Mouse (Mus musculus): Measurements from ENCODE around the gene Slc15a1. TPM values are rescaled to one million over a fixed set of nuclear protein-coding genes. Genes with fewer than 3 reads are reported as not detected.

Gene Slc15a1
- not detected in 2 replicates for polyA plus RNA-seq (2015; fragmentation: Nextera tagmentation; extraction: Ambion mirVana)

DNA sequence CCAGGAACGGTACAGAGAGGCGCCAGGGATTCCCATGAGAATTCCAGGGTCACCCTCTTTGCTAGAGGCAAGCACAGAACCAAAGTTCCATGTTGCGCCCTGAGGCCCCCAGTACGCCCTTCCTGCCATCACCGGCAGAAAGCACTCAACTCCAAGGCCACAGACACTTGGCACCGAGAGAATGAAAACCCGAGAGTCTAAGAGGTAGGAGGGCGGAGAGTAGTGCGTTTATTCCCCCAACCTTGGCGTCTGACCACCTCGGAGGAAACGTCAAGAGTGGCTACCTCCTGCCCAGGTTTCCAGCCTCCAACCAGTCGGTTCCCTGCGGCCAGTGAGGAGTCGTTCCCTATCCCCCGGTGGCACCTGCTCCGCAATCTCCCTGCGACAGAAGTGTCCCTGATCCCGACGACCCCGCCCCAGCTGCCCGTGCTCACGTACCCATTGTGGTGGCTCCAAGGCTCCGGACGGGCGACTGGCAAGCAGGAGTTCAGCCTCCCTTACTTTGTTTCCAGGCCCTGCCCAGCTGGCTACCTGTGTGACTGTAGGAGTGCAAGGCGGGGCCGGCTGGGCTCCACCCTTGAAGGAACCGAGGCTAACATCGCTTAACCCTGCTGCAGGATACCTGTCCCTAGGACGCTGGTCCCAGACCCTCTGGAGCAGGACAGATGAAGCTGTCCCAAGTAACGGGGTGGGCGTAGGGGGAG, at the start of gene Slc15a1:
Gene Slc15a1, minus strand, starts transcription at position 472 of the 704 bp plus-strand sequence.
- H3K4me2 ChIP-seq (replicated peaks), result peak within 1 kb of the TSS; percentile 26
- H3K27ac ChIP-seq (replicated peaks), result no peak within 1 kb of the TSS
- no peaks in the 10 kb centered on the region for H3K9me3 ChIP-seq
- no peak within 1 kb of the TSS for H3K9ac ChIP-seq (replicated peaks)
- 8% methylated on average over 33 of the region's 33 CpGs for WGBS
- ATAC-seq (replicated peaks), result no peak
- H3K4me1 ChIP-seq, result no peaks in the 10 kb centered on the region
- H3K36me3 ChIP-seq, result no peaks in the 10 kb centered on the region
- no peak within 1 kb of the TSS for H3K4me3 ChIP-seq
- peaks cover 25% of the 10 kb centered on the region for H3K27me3 ChIP-seq

DNA sequence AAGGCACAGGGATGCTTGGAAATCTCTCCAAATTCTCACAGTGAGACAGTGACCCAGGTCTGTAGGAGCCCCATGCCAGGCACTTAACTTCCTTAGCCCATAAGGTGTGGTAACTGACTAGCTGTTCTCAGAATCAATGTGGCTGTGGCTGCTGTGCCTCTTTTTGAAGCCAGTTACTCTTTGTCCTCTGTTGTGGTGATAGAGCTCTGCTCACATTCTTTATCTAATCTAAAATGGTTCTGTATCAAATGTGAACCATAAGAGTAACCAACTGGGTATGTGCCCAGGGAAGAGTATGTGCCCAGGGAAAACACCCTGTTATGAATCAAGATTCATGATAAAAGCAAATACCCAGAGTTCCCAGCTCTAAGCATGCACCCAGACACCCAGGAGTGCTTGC, 48.7 kb upstream of the Slc15a1 start:
- Histone ChIP-seq H3K9ac (replicated peaks) (no peak overlapping the region), H3K4me2 (replicated peaks) (no peak overlapping the region), H3K4me3 (no peak overlapping the region), H3K27ac (replicated peaks) (no peak overlapping the region), H3K27me3 (no peaks in the 10 kb centered on the region), H3K36me3 (no peaks in the 10 kb centered on the region), H3K9me3 (no peaks in the 10 kb centered on the region), H3K4me1 (no peaks in the 10 kb centered on the region)
- ATAC-seq (replicated peaks), result no peak

- ATAC-seq (replicated peaks), result no peak
- WGBS, result 79% methylated on average over 5 of the region's 5 CpGs
Measured at GRCm38 (mm10) chr14:121552586-121552985, 47.5 kb upstream of the Slc15a1 start.

GRCm38 (mm10) chr14:121549834-121550233, 44.8 kb upstream of the Slc15a1 start:
- H3K36me3 ChIP-seq, result no peaks in the 10 kb centered on the region
- H3K27me3 ChIP-seq, result no peaks in the 10 kb centered on the region
- 71% methylated on average over 6 of the region's 6 CpGs for WGBS
- H3K9me3 ChIP-seq, result no peaks in the 10 kb centered on the region
- no peaks in the 10 kb centered on the region for H3K4me1 ChIP-seq
- H3K4me3 ChIP-seq, result no peak overlapping the region
- no peak overlapping the region for H3K9ac ChIP-seq (replicated peaks)
- no peak overlapping the region for H3K27ac ChIP-seq (replicated peaks)
- no peak overlapping the region for H3K4me2 ChIP-seq (replicated peaks)
- no peak for ATAC-seq (replicated peaks)

More at GRCm38 (mm10) chr14:121552586-121552985, 47.5 kb upstream of the Slc15a1 start:
- H3K9me3 ChIP-seq, result no peaks in the 10 kb centered on the region
- H3K4me2 ChIP-seq (replicated peaks), result no peak overlapping the region
- H3K9ac ChIP-seq (replicated peaks), result no peak overlapping the region
- H3K4me1 ChIP-seq, result no peaks in the 10 kb centered on the region
- H3K27ac ChIP-seq (replicated peaks), result no peak overlapping the region
- H3K27me3 ChIP-seq, result no peaks in the 10 kb centered on the region
- no peak overlapping the region for H3K4me3 ChIP-seq
- no peaks in the 10 kb centered on the region for H3K36me3 ChIP-seq

DNA sequence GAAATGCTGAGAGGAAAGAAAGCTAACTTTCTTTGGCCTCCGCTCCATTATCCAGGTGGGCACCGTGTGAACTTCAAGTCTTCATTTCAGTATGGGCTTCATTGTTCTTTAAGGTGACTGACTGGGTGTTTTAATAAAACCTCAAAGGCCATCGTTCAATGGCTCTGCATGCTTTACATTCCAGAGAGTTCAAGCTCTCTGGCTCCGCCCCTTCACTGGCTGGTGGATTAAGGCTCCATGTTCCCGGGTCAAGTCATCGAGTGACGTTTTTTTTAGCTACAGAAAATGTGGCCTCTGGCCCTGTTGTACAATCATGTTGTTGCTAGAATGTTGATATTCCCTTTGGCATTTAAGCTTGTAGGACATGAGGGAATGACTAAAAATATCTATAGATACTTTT, 42.7 kb upstream of the Slc15a1 start:
- WGBS, result 36% methylated on average over 7 of the region's 7 CpGs
- no peak overlapping the region for H3K27ac ChIP-seq (replicated peaks)
- no peaks in the 10 kb centered on the region for H3K36me3 ChIP-seq
- no peak overlapping the region for H3K9ac ChIP-seq (replicated peaks)
- H3K4me3 ChIP-seq, result no peak overlapping the region
- H3K4me1 ChIP-seq, result no peaks in the 10 kb centered on the region
- ATAC-seq (replicated peaks), result no peak
- no peak overlapping the region for H3K4me2 ChIP-seq (replicated peaks)
- H3K9me3 ChIP-seq, result no peaks in the 10 kb centered on the region
- no peaks in the 10 kb centered on the region for H3K27me3 ChIP-seq

- Histone ChIP-seq H3K4me2 (replicated peaks) (no peak overlapping the region), H3K9me3 (no peaks in the 10 kb centered on the region), H3K27ac (replicated peaks) (no peak overlapping the region), H3K4me3 (no peak overlapping the region), H3K9ac (replicated peaks) (no peak overlapping the region), H3K36me3 (no peaks in the 10 kb centered on the region), H3K27me3 (no peaks in the 10 kb centered on the region), H3K4me1 (no peaks in the 10 kb centered on the region)
- WGBS, result 90% methylated on average over 5 of the region's 5 CpGs
- ATAC-seq (replicated peaks), result no peak
Measured at GRCm38 (mm10) chr14:121546621-121547020, 41.6 kb upstream of the Slc15a1 start.

DNA sequence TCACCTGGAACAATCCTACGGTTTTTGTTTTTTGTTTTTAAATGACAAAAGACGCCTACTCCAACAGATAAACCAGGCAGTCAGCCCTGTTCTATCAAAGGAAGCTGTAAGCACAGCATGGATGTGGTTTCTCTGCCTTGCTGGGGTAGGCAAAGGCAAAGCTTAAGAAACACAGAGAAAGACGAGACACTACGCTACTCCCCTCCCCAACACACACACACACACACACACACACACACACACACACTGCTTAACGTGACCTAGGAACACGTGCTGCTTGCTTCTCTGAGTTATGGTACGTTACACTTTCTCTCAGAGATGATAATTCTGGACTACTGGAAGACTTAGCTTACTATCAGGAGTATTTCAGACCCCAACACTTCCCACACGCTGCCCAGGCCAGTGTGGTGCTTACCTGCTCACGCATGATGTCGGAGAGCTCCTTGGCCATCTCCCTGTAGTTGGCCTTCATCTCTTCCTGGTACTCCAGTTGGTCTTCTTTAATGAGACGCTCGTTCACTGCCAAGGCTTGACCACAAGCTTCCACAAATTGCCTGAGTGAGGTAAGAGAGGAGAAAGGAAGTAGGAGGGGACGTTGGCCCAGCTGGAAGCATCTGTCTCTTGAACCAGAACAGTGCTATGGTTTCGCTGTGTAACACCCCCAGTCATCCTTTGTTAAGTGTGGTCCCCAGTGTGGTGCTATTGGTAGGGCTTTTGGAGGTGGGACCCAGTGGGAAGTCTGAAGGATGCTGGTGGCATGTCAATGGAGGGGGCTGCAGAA, 40.7 kb upstream of the Slc15a1 start:
- H3K36me3 ChIP-seq, result no peaks in the 10 kb centered on the region
- WGBS, result 92% methylated on average over 14 of the region's 14 CpGs
- ATAC-seq (replicated peaks), result no peak
- no peaks in the 10 kb centered on the region for H3K4me1 ChIP-seq
- H3K4me3 ChIP-seq, result no peak overlapping the region
- no peak overlapping the region for H3K4me2 ChIP-seq (replicated peaks)
- H3K9ac ChIP-seq (replicated peaks), result no peak overlapping the region
- no peaks in the 10 kb centered on the region for H3K27me3 ChIP-seq
- no peak overlapping the region for H3K27ac ChIP-seq (replicated peaks)
- no peaks in the 10 kb centered on the region for H3K9me3 ChIP-seq

DNA sequence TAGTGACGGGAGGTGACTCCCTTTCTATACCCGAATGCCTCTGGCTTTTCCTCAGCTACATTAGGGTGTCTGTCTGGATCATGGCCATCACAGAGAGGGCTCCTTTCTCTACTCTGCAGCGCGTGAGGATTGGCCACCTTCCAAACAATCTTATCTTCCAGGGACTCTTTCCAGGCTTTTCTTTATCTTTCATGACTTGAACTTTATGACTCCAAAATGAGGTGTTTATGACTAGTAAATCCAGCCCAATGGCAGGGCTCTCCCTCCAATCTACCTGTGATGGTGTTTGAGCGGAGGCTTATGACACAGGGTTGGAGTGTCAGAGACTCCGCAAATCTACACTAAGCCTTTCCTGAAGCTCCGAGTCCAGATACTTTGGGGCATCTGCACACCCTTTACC, 36.2 kb upstream of the Slc15a1 start:
- Histone ChIP-seq H3K4me2 (replicated peaks) (no peak overlapping the region), H3K4me3 (no peak overlapping the region), H3K27me3 (no peaks in the 10 kb centered on the region), H3K36me3 (no peaks in the 10 kb centered on the region), H3K9ac (replicated peaks) (no peak overlapping the region), H3K4me1 (no peaks in the 10 kb centered on the region), H3K27ac (replicated peaks) (no peak overlapping the region), H3K9me3 (no peaks in the 10 kb centered on the region)
- ATAC-seq (replicated peaks), result no peak
- WGBS, result 80% methylated on average over 7 of the region's 7 CpGs

DNA sequence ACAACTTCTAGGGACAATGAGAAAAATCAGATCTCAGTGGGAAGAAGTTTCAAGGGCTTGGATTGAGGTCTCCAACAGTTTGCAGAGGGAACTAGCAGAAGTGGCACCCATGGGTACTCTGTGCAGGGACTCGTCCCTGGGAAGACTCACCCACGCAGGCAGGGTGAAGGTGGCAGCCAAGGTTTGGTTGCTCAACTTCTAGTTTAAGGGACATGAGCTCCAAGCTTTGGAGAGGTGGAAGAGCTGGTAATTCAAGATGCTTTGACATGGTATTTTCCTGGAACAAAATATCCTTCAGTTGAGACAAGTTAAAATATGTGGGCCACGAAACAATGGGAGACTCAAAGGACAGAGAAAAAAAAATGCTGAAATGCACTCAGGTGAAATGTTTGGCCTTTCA, 29.4 kb upstream of the Slc15a1 start:
- Histone ChIP-seq H3K27me3 (no peaks in the 10 kb centered on the region), H3K9ac (replicated peaks) (no peak overlapping the region), H3K4me1 (no peaks in the 10 kb centered on the region), H3K27ac (replicated peaks) (no peak overlapping the region), H3K4me3 (no peak overlapping the region), H3K9me3 (no peaks in the 10 kb centered on the region), H3K36me3 (no peaks in the 10 kb centered on the region), H3K4me2 (replicated peaks) (no peak overlapping the region)
- 83% methylated on average over 3 of the region's 3 CpGs for WGBS
- ATAC-seq (replicated peaks), result no peak

DNA sequence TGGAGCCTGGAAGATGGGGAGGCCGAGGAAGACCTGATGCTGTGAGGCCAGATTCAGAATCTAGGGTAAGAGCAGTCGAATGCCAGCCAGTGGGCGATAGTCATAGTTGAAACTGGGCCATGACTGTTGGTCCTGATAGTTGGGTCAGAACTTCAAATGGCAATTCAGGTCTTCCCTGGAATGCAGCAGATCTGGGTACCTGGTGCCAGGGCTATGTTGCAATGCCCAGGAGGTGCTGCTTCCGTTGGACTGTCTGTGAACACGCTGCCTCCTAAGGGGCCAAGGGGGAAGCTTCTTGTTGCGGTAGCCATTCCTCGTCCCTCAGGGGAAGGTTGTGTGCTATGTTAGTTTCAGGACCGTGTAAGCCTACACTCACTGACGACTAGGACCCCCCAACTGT, 25.8 kb upstream of the Slc15a1 start:
- Histone ChIP-seq H3K36me3 (no peaks in the 10 kb centered on the region), H3K4me1 (no peaks in the 10 kb centered on the region), H3K4me2 (replicated peaks) (no peak overlapping the region), H3K27ac (replicated peaks) (no peak overlapping the region), H3K9ac (replicated peaks) (no peak overlapping the region), H3K9me3 (no peaks in the 10 kb centered on the region), H3K4me3 (no peak overlapping the region), H3K27me3 (no peaks in the 10 kb centered on the region)
- ATAC-seq (replicated peaks), result no peak
- 88% methylated on average over 9 of the region's 9 CpGs for WGBS

GRCm38 (mm10) chr14:121527883-121528282, 22.8 kb upstream of the Slc15a1 start:
- Histone ChIP-seq H3K4me2 (replicated peaks) (no peak overlapping the region), H3K36me3 (no peaks in the 10 kb centered on the region), H3K9me3 (no peaks in the 10 kb centered on the region), H3K27ac (replicated peaks) (no peak overlapping the region), H3K4me3 (no peak overlapping the region), H3K9ac (replicated peaks) (no peak overlapping the region), H3K4me1 (no peaks in the 10 kb centered on the region), H3K27me3 (no peaks in the 10 kb centered on the region)
- no peak for ATAC-seq (replicated peaks)
- 88% methylated on average over 3 of the region's 3 CpGs for WGBS

DNA sequence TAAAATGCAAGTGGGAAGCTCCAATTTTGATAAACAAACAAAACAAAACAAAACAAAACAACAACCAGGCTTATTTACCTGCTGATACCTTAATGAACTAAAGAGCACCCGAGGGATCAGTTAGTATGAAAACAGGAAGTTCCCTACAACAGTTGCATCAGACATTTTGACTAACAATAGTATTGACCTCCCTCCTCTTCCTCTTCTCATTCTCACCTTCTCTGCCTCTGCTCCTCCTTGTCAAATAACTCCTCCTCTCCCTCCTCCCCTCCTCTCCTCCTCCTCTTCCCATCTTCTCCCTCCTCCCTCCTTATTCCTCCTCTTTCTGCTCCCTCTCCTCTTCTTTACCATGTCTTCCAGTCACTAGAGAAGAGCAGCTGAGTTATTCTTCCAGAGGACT, 22.1 kb upstream of the Slc15a1 start:
- ATAC-seq (replicated peaks), result no peak
- WGBS, result 83% methylated on average over 1 of the region's 1 CpGs

More for the DNA sequence above, 22.1 kb upstream of the Slc15a1 start:
- Histone ChIP-seq H3K4me2 (replicated peaks) (no peak overlapping the region), H3K9ac (replicated peaks) (no peak overlapping the region), H3K36me3 (no peaks in the 10 kb centered on the region), H3K4me1 (no peaks in the 10 kb centered on the region), H3K27ac (replicated peaks) (no peak overlapping the region), H3K4me3 (no peak overlapping the region), H3K27me3 (no peaks in the 10 kb centered on the region), H3K9me3 (no peaks in the 10 kb centered on the region)
